Mouse (Mus musculus): Measurements from ENCODE around the gene Zfp235.

- no peak for TF ChIP-seq CTCF (IDR thresholded peaks at IDR 0.05)
- TF ChIP-seq EP300 (IDR thresholded peaks at IDR 0.05): no peak
Observed at GRCm38 (mm10) chr7:24133996-24134828, at the start of gene Zfp235.
